Mouse (Mus musculus): ENCODE results near the gene Srpr.
A peak's percentile ranks its signal among the peaks of the same experiment; 100 is the strongest.

GRCm38 (mm10) chr9:35199772-35200471 lies at the start of gene Srpr, which contains the start of gene Tirap:
- peak; percentile 94 for TF ChIP-seq CTCF (IDR thresholded peaks at IDR 0.05; ENCODE audit: low read depth)
- TF ChIP-seq EP300 (IDR thresholded peaks at IDR 0.05; ENCODE audit: low read depth) = no peak

Data from liver, embryonic 14.5 days (tissue).